Mouse (Mus musculus) kidney, postnatal 25 days (tissue): ENCODE measurements around the gene Snx33.
"Not testable (repeated sequence)": the region's sequence is repeated elsewhere in the genome, so short reads cannot be mapped to it uniquely, and the experiment has no call there.

Source experiments
- DNase-seq, 2 experiments: peaks; one replicate each; pipeline ENCODE4 v3.0.0; 2021; ENCODE audit warnings: mixed read lengths in 2 of 2

Gene Snx33

DNA sequence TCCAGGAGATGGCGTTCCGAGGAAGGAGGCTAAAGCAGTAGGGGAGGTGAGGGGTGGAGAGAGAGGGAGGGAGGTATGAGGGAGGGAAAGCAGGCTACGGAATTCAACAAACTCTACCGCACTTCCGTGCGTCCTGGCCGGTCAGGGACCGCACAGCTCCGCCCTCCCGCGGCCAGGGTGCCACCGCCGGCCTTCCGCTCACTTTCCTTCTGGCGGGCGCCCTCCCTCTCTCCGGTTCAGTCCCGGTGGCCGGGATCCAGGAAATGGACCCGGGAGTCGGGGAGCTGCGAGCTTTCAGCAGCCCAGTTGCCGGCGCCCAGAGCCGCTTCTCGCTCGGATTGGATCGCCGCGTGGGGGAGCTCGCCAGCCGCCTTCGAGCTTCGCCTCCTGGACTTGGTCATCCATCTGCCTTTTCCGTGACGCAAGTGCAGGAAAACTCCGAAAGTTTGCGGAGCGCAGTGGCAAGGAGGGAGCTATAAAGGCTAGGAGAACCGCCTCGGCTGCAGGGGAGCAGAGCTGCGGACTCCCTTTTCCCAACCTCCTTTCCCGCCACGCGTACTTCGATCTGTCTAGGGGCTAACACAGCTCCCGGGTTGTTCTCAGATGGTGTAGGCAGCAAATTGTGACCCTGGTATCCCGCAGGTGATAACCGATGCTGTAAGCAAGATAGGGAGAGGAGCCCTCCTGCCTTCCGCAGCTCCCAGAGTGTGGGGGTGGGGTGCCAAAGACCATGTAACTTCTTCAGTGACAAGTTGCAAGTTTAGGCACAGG is at the start of gene Snx33:
TSS of gene Snx33 (minus strand) at position 331 of the 771 bp plus-strand sequence.
- peak; percentile 96 to 97 for DNase-seq

DNA sequence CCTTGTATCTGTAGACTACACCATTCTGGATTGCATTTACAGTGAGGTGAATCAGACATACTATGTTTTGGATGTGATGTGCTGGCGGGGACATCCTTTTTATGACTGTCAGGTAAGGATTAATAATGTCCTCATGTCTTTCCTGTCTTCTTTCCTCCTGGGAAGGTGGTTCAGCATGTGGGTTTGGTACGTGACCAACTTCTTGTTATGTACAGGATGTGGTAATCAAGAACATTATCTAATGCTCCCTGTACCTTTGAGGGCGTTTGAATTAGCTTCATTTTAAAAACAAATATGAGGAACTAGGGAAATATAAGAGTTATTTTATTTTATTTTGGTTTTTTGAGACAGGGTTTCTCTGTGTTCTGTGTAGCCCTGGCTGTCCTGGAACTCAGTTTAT is 47.0 kb upstream of the Snx33 start:
- DNase-seq, result no peak

DNA sequence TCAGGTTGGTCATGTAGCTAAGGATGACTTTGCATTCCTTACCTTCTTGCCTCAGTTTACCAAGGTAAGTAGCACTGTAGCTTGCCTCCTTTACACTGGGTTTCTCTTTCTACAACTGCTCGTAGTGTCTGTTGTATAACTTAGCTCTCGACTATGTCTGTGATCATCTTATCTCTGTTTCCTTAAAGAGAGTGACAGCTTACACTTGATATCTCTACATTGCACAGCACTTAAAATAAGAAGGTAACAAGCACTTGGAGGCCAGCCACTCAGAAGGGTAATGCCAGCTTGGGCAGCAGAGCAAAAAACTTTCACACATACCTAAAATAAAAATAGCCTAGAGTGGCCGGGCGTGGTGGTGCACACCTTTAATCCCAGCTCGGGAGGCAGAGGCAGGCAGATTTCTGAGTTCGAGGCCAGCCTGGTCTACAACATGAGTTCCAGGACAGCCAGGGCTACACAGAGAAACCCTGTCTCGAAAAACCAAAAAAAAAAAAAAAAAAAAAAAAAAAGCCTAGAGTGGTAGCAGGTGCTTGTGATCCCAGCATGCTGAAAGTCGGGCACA is 45.9 kb upstream of the Snx33 start:
- DNase-seq, result no peak

DNA sequence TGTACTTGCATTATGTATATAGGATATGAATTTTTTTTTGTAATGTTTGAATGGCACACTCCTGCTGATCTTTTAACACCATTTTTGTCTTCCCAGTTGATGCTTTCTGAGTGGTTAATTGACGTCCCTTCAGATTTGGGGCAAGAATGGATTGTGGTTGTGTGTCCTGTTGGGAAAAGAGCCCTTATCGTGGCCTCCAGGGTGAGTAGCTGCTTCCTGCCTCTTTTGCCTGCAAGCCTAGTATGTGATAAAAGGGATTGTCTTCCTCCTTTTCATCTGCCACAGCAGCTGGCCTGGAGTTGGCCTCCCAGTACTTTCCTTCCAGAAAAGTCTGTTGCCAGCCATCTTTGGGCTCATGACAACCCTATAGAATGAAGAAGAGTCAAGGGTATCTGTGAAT is 42.0 kb upstream of the Snx33 start:
- no peak for DNase-seq

DNA sequence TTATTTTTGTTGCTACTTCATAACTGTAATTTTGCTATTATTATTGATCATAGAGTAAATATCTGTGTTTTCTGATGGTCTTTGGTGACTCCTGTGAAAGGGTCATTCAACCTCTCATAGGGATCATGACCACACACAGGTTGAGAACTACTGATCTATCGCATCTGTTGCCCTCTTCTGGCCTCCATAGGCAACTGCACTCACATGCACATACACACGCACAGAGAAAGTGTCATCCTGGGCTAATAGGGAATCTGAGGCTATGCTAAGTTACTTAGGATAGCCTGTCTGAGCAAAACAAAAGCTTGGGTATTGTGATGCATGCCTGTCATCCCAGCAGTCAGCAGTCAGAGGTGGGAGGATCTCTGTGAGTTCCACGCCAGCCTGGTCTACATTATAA is 33.4 kb upstream of the Snx33 start:
- DNase-seq, result no peak

DNA sequence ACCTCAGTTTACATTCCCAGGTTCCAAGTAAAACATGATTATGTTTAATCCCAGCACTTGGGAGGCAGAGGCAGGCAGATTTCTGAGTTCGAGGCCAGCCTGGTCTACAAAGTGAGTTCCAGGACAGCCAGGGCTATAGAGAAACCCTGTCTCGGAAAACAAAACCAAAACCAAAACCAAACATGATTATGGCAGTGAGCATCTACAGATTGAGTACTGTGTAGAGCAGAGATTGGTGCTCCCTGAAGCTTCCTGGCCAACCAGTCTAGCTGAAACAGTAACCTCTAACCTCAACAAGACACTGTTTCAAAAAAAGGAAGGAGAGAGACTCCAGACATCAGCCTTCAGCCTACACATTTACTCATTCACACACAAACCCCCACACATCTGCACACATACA is 30.5 kb upstream of the Snx33 start:
- DNase-seq, result no peak

DNA sequence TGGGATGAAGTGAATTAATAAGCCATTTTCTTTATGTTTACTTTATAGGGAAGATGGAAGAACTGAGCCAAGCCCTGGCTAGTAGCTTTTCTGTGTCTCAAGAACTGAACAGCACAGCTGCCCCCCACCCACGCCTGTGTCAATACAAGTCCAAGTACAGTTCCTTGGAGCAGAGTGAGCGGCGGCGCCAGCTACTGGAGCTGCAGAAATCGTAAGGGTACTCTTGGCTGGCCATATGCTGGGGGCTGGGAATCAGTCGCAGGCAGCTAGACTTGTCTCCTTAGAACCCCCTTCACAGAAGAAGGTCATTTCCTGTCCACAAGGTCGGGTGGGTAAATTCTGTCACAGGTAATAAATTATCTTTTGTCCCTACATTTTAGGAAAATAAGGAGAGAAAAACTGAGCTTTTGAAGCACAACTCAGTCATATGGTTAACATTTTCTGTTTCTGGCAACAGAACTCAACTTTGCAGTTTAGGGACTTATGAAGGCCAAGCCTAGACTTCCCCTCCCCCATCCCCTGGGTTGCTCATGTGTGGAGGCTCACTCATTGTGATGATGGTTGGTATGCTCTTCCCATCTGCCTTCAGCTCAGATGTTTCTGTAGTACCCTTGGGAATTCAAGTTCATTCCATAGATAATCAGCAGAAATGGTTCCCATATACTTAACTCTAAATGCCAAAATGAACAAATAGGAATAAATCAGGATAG is 28.9 kb upstream of the Snx33 start:
- no peak for DNase-seq

DNA sequence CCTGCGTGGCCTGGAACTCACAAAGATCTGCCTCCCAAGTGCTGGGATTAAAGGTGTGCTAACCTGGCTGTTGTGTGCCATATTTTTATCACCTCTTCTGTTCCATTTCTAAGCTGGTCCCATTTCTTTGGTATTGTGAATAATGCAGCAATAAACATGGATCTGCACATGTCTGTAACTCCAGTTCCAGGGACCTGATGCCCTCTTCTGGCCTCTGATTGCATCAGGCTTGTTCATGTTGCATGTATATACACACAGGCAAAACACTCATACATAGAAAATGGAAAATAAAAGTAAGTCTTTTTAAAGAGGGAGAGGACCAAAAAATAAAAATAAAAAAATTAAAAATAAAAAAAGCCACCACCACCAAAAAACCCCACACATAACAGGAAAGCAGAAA is 25.4 kb upstream of the Snx33 start:
- no peak for DNase-seq

DNA sequence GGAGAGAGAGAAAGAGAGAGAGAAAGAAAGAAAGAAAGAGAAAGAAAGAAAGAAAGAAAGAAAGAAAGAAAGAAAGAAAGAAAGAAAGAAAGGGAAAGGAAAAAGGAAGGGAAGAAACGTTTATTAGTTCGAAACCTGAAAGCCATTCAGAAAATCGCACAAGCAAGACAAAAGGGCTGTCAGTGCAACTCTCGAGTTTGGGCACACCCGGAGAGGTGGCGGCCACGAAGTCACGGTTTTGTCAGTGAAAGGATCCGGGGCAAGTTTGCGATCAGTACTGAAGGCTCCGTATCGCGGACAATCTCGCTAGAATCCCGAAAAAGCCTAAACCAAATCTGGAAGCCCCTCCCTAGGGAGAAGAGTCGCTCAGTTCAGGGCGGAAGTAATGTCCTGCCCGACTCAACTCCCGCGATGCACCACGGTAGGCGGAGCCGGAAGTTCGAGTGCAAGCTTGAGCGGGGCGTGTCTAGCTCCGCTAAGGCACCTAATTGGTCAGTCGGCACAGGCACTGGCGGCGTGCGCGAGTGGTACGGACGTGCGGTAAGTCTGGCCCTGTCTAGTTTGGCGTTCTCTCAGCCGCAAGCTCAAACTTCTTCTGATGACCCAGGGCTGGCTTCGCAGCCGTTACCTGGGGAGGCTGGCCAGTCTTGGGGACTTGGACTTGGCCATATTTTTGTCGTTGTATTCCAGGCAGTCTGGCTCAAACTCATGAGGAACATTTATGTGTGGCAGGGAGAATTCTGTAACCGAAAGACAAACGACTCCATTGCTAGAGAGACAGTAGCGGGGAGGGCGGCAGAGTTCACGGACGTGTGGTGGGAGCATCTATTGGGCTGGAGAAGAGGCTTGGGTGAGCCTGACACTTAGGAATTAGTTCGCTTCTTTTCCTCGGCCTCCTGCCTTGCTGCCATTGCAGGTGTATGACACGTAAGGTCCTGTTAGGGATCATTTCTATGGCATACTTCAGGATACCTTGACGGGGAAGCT is 22.5 kb upstream of the Snx33 start, which contains the start of gene Snupn:
TSS of gene Snupn (plus strand) at position 465 of the 987 bp plus-strand sequence.
- DNase-seq, result peak; percentile 98 to 99

DNA sequence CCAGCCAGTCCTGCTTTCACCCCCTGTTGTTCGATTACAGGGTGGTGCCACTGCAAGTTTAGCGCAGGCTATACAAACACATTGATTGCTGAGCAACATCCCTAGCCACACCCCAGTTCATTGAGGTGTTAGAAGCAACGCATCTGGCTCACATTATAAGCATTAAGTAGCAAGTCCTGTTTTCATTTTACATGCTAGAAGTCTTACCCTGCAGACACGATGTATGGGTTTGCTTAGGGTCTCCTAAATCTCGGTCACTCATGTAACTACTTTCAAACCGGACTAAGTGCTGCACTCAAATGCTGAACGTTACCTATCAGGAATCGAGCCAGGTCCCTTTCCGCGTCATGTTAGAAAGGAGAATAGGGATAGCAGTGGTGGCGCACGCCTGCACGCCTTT is 21.6 kb upstream of the Snx33 start:
- DNase-seq, result no peak

DNA sequence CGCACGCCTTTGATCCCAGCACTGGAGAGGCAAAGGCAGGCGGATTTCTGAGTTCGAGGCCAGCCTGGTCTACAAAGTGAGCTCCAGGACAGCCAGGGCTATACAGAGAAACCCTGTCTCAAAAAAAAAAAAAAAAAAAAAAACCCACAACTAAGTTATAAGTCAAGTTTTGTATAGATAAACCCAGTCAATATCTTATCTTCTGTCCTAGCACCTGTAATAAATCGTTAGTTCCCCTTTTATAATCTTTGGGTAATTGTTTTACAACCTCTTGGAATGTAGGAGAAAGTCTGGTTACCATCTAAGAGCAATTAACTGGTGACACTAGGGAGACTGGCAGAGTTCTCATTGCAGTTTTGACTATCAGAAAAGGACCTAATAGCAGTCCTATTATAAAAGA is 20.5 kb upstream of the Snx33 start:
- not testable (repeated sequence) for DNase-seq

DNA sequence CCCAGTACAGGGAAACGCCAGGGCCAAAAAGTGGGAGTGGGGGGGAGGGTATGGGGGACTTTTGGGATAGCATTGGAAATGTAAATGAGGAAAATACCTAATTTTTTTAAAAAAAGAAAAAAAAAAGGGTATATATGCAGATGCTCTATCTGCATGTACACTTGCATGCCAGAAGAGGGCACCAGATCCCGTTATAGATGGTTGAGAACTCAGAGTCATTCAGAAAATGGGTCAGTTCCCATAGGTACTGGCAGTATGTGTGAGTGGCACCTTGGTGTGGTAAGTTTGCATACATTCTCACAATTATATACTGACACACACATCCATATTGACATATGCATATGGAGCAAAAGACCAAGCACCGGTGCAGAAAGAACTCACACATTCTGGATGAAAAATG is 19.3 kb upstream of the Snx33 start:
- DNase-seq, result peak in 1 of 2 experiments; percentile 64

DNA sequence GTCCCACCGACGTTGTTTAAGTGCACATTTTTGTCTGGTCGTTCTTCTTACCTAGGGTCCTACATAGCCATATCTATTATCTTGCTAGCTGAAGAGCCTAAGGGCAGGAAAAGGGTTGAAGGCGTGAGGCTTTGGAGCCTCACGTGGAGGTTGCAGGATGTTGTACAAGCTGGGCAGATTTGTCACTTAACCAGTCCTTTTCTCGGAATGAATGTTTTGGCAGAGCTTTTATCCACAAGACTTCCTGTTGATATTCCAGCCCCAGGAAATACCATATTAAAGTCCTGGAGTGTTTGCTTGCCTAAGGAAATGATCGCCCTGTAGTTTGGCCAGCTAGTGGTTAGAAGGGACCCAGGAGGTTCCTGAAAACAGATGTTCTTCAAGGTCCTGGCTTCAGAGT is 10.2 kb upstream of the Snx33 start:
- peak; percentile 21 to 58 for DNase-seq

DNA sequence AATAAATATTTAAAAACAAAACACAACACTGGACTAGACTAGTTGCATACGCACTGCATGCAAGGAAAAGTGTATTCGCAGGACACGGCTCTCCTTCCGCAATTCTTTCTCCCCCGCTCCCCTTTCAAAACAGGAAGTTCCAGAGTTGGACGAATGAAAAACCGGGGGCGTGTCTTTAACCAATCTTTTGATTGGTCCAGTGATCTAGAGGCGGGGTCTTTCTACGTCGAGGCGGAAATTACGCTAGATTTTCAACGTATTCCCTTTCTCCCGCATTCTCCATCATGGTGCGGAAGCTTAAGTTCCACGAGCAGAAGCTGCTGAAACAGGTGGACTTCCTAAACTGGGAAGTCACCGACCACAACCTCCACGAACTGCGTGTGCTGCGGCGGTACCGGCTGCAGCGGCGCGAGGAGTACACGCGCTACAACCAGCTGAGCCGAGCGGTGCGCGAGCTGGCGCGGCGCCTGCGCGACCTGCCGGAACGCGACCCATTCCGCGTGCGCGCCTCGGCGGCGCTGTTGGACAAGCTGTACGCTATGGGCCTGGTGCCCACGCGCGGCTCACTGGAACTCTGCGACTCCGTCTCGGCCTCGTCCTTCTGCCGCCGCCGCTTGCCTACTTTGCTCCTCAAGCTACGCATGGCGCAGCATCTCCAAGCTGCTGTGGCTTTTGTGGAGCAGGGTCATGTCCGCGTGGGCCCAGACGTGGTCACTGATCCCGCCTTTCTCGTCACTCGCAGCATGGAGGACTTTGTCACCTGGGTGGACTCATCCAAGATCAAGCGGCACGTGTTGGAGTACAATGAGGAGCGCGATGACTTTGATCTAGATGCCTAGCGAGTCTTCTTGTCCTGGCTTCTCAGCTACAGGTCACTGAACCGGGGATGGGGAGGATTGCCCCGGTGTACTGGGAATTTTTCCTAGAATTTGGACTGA is 9.3 kb upstream of the Snx33 start, which contains the start of gene Imp3:
TSS of gene Imp3 (plus strand) at position 253 of the 938 bp plus-strand sequence.
- DNase-seq, result peak; percentile 94 to 95

DNA sequence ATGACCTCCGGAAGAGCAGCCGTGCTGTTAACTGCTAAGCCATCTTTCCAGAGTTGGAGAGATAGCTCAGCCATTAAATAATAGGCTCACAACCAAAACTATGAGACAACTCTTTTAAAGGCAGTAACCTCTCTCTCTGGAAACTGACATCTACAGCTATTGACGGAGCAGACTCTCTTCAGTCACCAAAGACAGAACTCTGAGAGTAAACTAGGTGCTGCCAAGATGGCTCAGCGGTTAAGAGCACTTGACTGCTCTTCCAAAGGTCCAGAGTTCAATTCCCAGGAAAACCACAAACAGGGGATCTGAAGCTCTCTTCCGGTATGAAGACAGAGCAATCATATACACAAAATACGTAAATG is 8.7 kb upstream of the Snx33 start:
- no peak for DNase-seq

DNA sequence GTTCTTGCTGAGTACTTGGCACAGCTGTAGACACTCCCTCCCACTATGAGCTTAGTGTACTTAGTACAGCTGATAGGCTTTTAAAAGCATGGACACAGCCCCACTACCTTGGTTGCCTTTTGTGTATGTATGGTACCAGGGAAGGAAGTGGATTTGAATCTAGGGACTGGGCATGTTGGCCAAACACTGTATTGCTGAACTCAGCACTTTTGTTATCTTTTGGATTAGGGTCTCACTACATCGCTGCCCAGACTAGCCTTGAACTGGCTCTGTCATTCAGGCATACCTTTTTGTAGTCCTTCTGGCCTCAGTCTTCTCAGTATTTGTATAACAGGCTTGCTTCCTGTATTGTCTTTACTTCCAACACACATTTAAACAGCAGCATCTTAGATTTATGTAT is 2.4 kb upstream of the Snx33 start:
- no peak for DNase-seq

DNA sequence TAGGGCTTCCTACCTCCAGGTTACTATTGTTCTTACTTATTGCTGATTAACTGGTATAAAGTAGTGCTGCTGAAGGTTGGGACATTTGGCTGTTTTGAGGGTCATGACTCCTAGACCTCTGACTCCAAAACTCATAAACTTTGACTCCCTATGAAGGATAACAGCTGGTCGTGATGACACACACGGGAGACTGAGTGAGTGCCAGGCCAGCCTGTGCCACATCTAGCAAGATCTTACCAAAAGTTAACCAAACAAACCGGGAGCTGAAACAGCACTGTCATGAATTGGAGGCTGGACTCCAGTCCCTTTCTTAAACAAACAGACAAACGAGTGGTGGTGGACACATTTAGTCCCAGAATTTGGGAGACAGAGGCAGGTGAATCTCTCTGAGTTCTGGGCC is 1.3 kb upstream of the Snx33 start:
- DNase-seq, result no peak

DNA sequence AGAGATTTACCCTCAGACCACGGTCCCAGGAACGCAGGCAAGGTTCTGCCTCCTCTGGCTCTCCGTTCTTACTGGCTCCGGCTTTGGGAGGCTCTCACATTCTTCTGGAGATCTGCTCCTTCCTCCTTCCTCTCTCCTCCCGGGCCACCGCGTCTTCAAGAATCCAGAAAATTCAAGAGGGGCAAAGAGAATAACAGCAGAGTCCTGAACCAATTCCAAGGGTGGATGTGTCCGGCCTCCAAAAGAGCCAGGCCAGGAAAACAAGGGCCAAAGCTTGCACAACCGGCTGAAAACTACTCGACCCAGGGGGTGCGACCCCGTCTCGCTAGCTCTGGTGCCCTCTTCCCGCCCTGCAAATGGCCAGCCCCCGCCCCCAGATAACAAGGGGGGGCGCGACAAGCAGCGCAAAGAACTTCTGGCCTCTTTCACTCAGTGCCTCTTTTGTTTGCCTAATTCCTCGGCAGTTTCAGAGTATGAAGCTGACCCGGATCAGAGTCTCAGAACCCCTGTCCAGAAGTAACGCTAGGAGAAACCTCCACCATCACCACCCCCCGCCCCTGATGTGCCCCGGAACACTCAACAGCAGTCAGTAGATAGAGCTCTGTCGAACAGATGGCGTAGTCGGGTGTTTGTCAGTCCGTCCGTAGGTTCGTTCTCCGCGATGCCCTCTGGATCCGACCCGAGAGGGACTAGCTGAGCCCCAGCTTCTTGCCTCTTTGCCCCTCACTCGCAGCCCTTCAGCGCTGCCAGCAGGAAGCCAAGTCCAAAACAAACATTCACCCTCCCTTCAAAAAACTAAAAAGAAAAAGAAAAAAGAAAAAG is 769 bp downstream of the Snx33 start:
- peak; percentile 64 to 79 for DNase-seq

DNA sequence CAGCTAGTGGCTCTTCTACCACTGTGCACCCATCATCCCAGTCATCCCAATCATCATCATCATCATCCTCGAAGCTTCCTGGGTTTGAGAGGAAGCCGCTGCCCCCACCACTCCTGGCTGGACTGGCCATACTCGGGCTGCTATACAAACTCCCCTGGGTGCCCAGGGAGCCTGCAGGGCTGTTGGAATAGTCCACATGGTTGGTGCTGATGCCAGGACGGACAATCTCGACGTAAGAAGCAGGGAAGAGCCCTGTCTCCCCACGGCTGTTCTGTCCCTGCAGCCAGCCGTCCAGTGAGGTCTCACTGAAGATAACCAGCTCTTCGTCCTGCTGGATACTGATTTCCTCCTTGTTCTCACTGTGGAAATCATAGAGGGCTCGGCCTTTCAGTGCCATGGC is 1.8 kb downstream of the Snx33 start:
- DNase-seq, result no peak

DNA sequence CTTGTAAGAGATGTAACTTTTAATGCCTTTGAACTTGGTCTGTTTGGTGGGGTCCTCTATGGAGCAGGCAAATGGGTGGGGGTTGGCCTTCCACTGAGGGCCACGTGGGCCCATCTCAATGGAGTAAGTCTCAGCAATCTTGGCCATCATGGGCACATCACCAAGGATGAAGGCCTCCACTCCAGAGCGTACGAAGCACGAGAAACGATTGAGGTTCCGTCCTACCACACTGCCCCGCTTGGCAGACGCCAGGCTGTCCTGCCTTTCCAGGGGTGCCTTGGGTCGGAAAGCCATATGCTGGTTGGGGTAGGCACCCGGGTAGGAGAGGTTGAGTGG is 2.2 kb downstream of the Snx33 start:
- DNase-seq, result no peak
